In the genomic region with DNA sequence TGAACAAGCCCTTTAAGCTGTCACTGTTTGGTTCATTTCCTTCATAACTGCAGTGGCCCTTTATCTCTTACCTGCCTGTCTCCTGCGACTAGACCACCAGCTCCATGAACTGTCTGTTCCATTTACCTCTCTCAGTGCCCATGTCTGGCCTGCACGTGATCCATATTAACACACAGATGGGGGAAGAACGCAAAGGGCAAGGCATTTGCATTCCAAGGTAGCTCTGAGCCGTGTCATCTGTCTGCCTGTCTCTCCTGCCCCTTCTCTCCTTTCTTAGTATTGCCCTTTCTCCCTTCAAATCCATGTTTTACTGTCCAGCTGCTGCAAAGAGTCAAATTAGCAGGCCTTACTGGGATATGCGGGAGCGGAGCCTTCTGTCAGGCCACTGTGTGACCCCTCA, we compare ENCODE assay signal across 12 mouse cellular contexts.
"Had no signal": no experiment of that assay in that cellular context is flagged by ENCODE, and none has a peak within 500 bp of the region (broad histone marks: within the 10 kb centered on the region; RNA-seq: fewer than 3 reads in every experiment).

No protein-coding gene starts in this region.

- ATAC-seq: intestine, embryonic 16.5 days; liver, embryonic 12.5 days had no signal

- H3K36me3 ChIP-seq: limb, embryonic 15.5 days; liver, embryonic 12.5 days; neural tube, embryonic 15.5 days had no signal

- H3K9ac ChIP-seq: limb, embryonic 15.5 days; liver, embryonic 12.5 days; lung, embryonic 14.5 days; neural tube, embryonic 15.5 days had no signal

- DNase-seq: lung, embryonic 14.5 days; lung, postnatal 10 days; lung, postnatal 4 days; right cerebral cortex, adult 18-20 months; right cerebral cortex, postnatal 25 days; thymus, postnatal 4 days had no signal

- H3K27me3 ChIP-seq: limb, embryonic 15.5 days; liver, embryonic 12.5 days; neural tube, embryonic 15.5 days had no signal

- H3K4me2 ChIP-seq: limb, embryonic 15.5 days; liver, embryonic 12.5 days; lung, embryonic 14.5 days; neural tube, embryonic 15.5 days had no signal

- H3K4me1 ChIP-seq: liver, embryonic 12.5 days had no signal

- H3K9me3 ChIP-seq: limb, embryonic 15.5 days; liver, embryonic 12.5 days; neural tube, embryonic 15.5 days had no signal

- H3K4me3 ChIP-seq: limb, embryonic 15.5 days; liver, embryonic 12.5 days; myocyte; neural tube, embryonic 15.5 days had no signal

- H3K27ac ChIP-seq: limb, embryonic 15.5 days; liver, embryonic 12.5 days; neural tube, embryonic 15.5 days; stomach, postnatal 0 days had no signal
